In the genomic region with DNA sequence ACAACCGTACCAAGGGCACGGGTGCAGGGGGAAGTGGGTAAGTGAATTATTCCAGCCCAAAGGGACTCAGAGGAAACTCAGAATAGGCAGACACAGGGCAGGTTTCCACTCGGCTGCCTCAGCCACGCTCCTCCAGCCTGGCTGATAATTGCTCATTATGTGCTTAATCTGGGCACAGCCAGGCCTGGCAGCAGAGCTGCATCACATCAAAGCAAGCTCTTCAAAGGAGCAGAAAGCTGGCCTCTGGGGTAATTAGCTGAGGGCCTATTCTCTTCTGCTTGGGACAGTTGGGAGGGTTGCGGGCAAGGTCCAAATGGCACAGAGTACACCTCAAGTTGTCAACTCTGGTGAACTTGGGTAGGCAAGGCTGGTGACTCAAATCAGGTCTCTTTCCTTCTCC, we compare ENCODE assay signal across 8 mouse cellular contexts.
DNase-seq lines count a peak whose midpoint lies in the region.

No protein-coding gene starts in this region.

- peak; percentile 13 for DNase-seq in adrenal gland, adult 8-10 months
- no peak for DNase-seq in adrenal gland, adult 18-20 months (ENCODE audit: low spot score in 2 of 2)
- peak; percentile 14 to 42 for DNase-seq in frontal cortex, postnatal 14 days (ENCODE audit: low spot score in 2 of 2)
- DNase-seq in kidney, postnatal 4 days, result peak; percentile 35 to 66
- peak; percentile 73 for DNase-seq in retina, embryonic 14.5 days (ENCODE audit: low spot score)
- no peak for DNase-seq in yolk sac, embryonic 10.5 days (ENCODE audit: low spot score)
- no peak for DNase-seq in cerebellum, postnatal 36 days
- DNase-seq in heart, adult 11 months, result no peak

Comparison
In these comparisons a context has a peak if more than half of its experiments do, and no peak if none do; other contexts are left out.
1. DNase-seq: peak in adrenal gland, adult 8-10 months (single experiment), frontal cortex, postnatal 14 days (2 of 2), kidney, postnatal 4 days (2 of 2) and retina, embryonic 14.5 days (single experiment); none in adrenal gland, adult 18-20 months (0 of 2), yolk sac, embryonic 10.5 days (single experiment), cerebellum, postnatal 36 days (0 of 2) and heart, adult 11 months (single experiment).